Mouse (Mus musculus) hindbrain, postnatal 0 days (tissue): ENCODE measurements at regions not wholly inside any gene's neighbourhood (a gene's known extent, or its start where the extent isn't known, plus 50 kb on each side); places are given as distances from the start of the nearest gene placed in this dataset.
A peak's percentile ranks its signal among the peaks of the same experiment; 100 is the strongest.

Experiments
- ATAC-seq: fragments of 200-750 bp; cut with Nextera tagmentation; 2 replicates; pipeline ENCODE4 v1.8.0; 2017; ENCODE audit warnings: mild to moderate bottlenecking, moderate TSS enrichment, moderate library complexity
- DNase-seq: peaks from one replicate; pipeline ENCODE4 v3.0.0-alpha.2; 2015; ENCODE audit warnings: low spot score
- H3K27ac ChIP-seq: fragments of 300-500 bp; sonication (generic); 2 replicates; pipeline ENCODE4 v1.5.1; 2014; ENCODE audit warnings: mild to moderate bottlenecking
- H3K27me3 ChIP-seq: fragments of 300-500 bp; sonication (generic); 2 replicates; pipeline ENCODE4 v1.6.1; 2014; ENCODE audit warnings: low read length, mixed read lengths; ENCODE audit not compliant: insufficient read depth
- H3K36me3 ChIP-seq: fragments of 300-500 bp; sonication (generic); 2 replicates; pipeline ENCODE4 v1.6.1; 2014; ENCODE audit warnings: low read length, mixed read lengths; ENCODE audit not compliant: insufficient read depth
- H3K4me1 ChIP-seq: fragments of 300-500 bp; sonication (generic); 2 replicates; pipeline ENCODE4 v1.6.1; 2014; ENCODE audit warnings: antibody characterized with exemption, low read length, mixed read lengths; ENCODE audit not compliant: insufficient read depth
- H3K4me2 ChIP-seq: fragments of 300-500 bp; sonication (generic); 2 replicates; pipeline ENCODE4 v1.6.1; 2014; ENCODE audit warnings: low read depth, mild to moderate bottlenecking, low read length, moderate library complexity, mixed read lengths
- H3K4me3 ChIP-seq: fragments of 300-500 bp; sonication (generic); 2 replicates; pipeline ENCODE4 v1.5.1; 2014; ENCODE audit warnings: low read length
- H3K9ac ChIP-seq: fragments of 300-500 bp; sonication (generic); replicated peaks from 2 replicates; pipeline ENCODE4 v1.6.1; 2014; ENCODE audit warnings: mild to moderate bottlenecking, low read length, moderate library complexity, mixed read lengths
- H3K9me3 ChIP-seq: fragments of 300-500 bp; sonication (generic); 2 replicates; pipeline ENCODE4 v1.6.1; 2016; ENCODE audit warnings: low read length, mixed read lengths
- CTCF ChIP-seq: IDR thresholded peaks from 2 replicates; pipeline ENCODE4 v1.5.1; 2016; ENCODE audit warnings: antibody characterized with exemption, control low read depth, low read depth
- WGBS: fragments of 180-500 bp; shearing (Covaris S2); extraction: QIAGEN DNeasy Blood & Tissue Kit; methylation state at CpG from one replicate; pipeline ENCODE4 v1.1.7; 2014; 5-methylcytosine and 5-hydroxymethylcytosine counted together

- no peak overlapping the region for H3K9ac ChIP-seq
These were observed 240.5 kb upstream of the Plpp4 start for GRCm38 (mm10) chr7:129016353-129016752.

GRCm38 (mm10) chr7:129027116-129027515 lies 229.7 kb upstream of the Plpp4 start:
- H3K4me1 ChIP-seq, result no peaks in the 10 kb centered on the region
- no peak for ATAC-seq
- TF ChIP-seq CTCF, result no peak
- H3K36me3 ChIP-seq, result no peaks in the 10 kb centered on the region
- DNase-seq, result no peak
- no peak overlapping the region for H3K4me3 ChIP-seq
- no peaks in the 10 kb centered on the region for H3K27me3 ChIP-seq
- 82% methylated on average over 2 of the region's 2 CpGs for WGBS
- H3K4me2 ChIP-seq, result no peak overlapping the region
- H3K27ac ChIP-seq, result no peak overlapping the region
- no peak overlapping the region for H3K9ac ChIP-seq
- no peaks in the 10 kb centered on the region for H3K9me3 ChIP-seq

More at GRCm38 (mm10) chr7:129016353-129016752, 240.5 kb upstream of the Plpp4 start:
- H3K4me2 ChIP-seq, result no peak overlapping the region
- WGBS, result 80% methylated on average over 6 of the region's 6 CpGs
- H3K36me3 ChIP-seq, result no peaks in the 10 kb centered on the region
- no peak overlapping the region for H3K4me3 ChIP-seq
- no peaks in the 10 kb centered on the region for H3K27me3 ChIP-seq
- ATAC-seq (no peak), DNase-seq (no peak)
- H3K9me3 ChIP-seq, result 0 out of 2 replicates have a peak, but pooled peaks cover 2% of the 10 kb centered on the region
- TF ChIP-seq CTCF, result no peak
- no peaks in the 10 kb centered on the region for H3K4me1 ChIP-seq
- H3K27ac ChIP-seq, result no peak overlapping the region

GRCm38 (mm10) chr7:129048023-129048422 lies 208.8 kb upstream of the Plpp4 start:
- no peak for TF ChIP-seq CTCF
- WGBS, result 80% methylated on average over 5 of the region's 5 CpGs
- no peak overlapping the region for H3K4me2 ChIP-seq
- H3K27ac ChIP-seq, result no peak overlapping the region
- H3K36me3 ChIP-seq, result no peaks in the 10 kb centered on the region
- no peak overlapping the region for H3K9ac ChIP-seq
- no peaks in the 10 kb centered on the region for H3K27me3 ChIP-seq
- DNase-seq, result no peak
- ATAC-seq, result no peak
- H3K4me3 ChIP-seq, result no peak overlapping the region
- no peaks in the 10 kb centered on the region for H3K9me3 ChIP-seq
- no peaks in the 10 kb centered on the region for H3K4me1 ChIP-seq

GRCm38 (mm10) chr7:129049726-129050125 lies 207.1 kb upstream of the Plpp4 start:
- Histone ChIP-seq H3K4me1 (no peaks in the 10 kb centered on the region), H3K27me3 (no peaks in the 10 kb centered on the region), H3K27ac (no peak overlapping the region), H3K4me3 (no peak overlapping the region), H3K9me3 (no peaks in the 10 kb centered on the region), H3K4me2 (no peak overlapping the region), H3K9ac (no peak overlapping the region), H3K36me3 (no peaks in the 10 kb centered on the region)
- TF ChIP-seq CTCF, result no peak
- peak; percentile 65 for DNase-seq
- 64% methylated on average over 4 of the region's 4 CpGs for WGBS
- ATAC-seq, result no peak

- Histone ChIP-seq H3K27ac (no peak overlapping the region), H3K9me3 (no peaks in the 10 kb centered on the region), H3K4me3 (no peak overlapping the region), H3K36me3 (no peaks in the 10 kb centered on the region), H3K9ac (no peak overlapping the region), H3K4me2 (no peak overlapping the region), H3K27me3 (no peaks in the 10 kb centered on the region), H3K4me1 (no peaks in the 10 kb centered on the region)
- DNase-seq, result peak; percentile 79
- 61% methylated on average over 1 of the region's 1 CpGs for WGBS
- ATAC-seq, result peak; percentile 76; the same call in 1 of the 2 replicates
- TF ChIP-seq CTCF, result no peak
These were observed 206.2 kb upstream of the Plpp4 start for GRCm38 (mm10) chr7:129050675-129051074.

- Histone ChIP-seq H3K9me3 (no peaks in the 10 kb centered on the region), H3K4me3 (no peak overlapping the region), H3K9ac (no peak overlapping the region), H3K27ac (no peak overlapping the region), H3K27me3 (no peaks in the 10 kb centered on the region), H3K4me2 (no peak overlapping the region), H3K4me1 (no peaks in the 10 kb centered on the region), H3K36me3 (no peaks in the 10 kb centered on the region)
- TF ChIP-seq CTCF, result no peak
- ATAC-seq (no peak), DNase-seq (no peak)
- WGBS, result 85% methylated on average over 2 of the region's 2 CpGs
These were observed 189.9 kb upstream of the Plpp4 start for GRCm38 (mm10) chr7:129066891-129067290.

GRCm38 (mm10) chr7:129068137-129068536 lies 188.7 kb upstream of the Plpp4 start:
- Histone ChIP-seq H3K27me3 (no peaks in the 10 kb centered on the region), H3K9me3 (no peaks in the 10 kb centered on the region), H3K4me2 (no peak overlapping the region), H3K9ac (no peak overlapping the region), H3K36me3 (no peaks in the 10 kb centered on the region), H3K4me3 (no peak overlapping the region), H3K4me1 (no peaks in the 10 kb centered on the region), H3K27ac (no peak overlapping the region)
- ATAC-seq, result no peak
- DNase-seq, result no peak
- TF ChIP-seq CTCF, result no peak
- 88% methylated on average over 4 of the region's 4 CpGs for WGBS
